Mouse (Mus musculus) stomach, postnatal 0 days (tissue): ENCODE results near the gene Fam131b.

Experiments
- CTCF ChIP-seq: IDR thresholded peaks from 2 replicates; pipeline ENCODE4 v1.5.1; 2016; ENCODE audit warnings: antibody characterized with exemption, low read depth, mild to moderate bottlenecking, moderate library complexity
- EP300 ChIP-seq: optimal IDR thresholded peaks from 2 replicates; pipeline ENCODE3; 2016; ENCODE audit warnings: antibody characterized with exemption

DNA sequence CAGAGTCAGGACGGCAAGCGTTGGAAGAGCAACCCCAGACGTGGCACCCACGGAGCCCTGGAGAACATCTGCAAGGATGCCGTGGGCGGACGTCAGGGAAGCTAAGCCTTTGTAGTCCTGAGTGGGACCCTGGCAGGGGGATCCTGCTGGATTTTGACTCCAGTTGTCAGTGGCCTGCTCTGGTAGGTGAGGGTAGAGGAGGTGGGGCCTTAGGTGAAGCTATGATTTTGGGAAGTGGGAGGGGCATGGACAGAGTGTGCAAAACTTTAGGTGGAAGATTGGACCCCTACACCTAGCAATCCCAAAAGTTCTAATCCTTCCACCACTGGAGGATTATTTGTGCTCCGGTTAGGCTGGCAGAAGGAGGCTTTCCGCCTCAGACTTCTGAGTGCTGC is 48.0 kb upstream of the Fam131b start:
- TF ChIP-seq CTCF (no peak), EP300 (no peak)
